ENCODE assay signal across 22 mouse cellular contexts in the genomic region with DNA sequence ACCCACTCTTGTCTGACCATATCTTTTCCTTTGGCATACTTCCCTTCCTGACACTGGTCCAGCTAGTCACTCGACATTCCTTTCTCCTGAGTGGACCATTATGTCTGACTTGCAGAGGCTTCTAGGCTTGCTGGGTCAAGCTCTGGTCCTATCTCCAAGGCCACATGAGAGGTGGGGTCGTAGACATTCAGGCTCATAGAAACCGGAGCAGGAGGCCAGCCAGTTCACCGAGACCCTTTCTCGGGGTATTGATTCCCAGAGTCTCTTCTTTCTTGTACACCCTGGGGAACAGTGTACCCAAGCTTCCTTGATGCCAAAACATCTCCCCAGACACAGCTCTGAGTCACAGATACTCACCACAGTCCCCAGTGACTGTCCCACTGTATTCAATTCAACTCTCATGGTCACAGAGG. TPM values are rescaled to one million over a fixed set of nuclear protein-coding genes. Genes with fewer than 3 reads are reported as not detected.
DNase-seq lines count a peak whose midpoint lies in the region; TF ChIP-seq lines count a peak whose summit lies in the region.
"Had no signal": no experiment of that assay in that cellular context is flagged by ENCODE, and none has a peak within 500 bp of the region (broad histone marks: within the 10 kb centered on the region; RNA-seq: fewer than 3 reads in every experiment).

No protein-coding gene starts in this region.

- intact Hi-C loops in left cerebral cortex, adult 2 months (cut with DNase I): no loop called here

- DNase-seq in adrenal gland, adult 2 months: peak; percentile 66
- DNase-seq in adrenal gland, postnatal 10 days: no peak
- no peak for DNase-seq in left cerebral cortex, adult 2 months (ENCODE audit: extremely low spot score in 1 of 2, low spot score in 2 of 2)
- DNase-seq in left cerebral cortex, adult 8-10 months (ENCODE audit: low spot score in 2 of 2): no peak
- DNase-seq in urinary bladder, postnatal 25 days (ENCODE audit: low spot score): peak; percentile 24
- no peak for DNase-seq in urinary bladder, postnatal 10 days (ENCODE audit: low spot score)
- DNase-seq in cerebellum, adult 11 months: no peak
- no peak for DNase-seq in right cerebral cortex, postnatal 10 days (ENCODE audit: low spot score in 2 of 2)
- DNase-seq: adrenal gland, adult 8-10 months; cerebellum, adult 9-10 months; gastrocnemius, postnatal 14 days; kidney, postnatal 36 days; layer of hippocampus, postnatal 36 days; thymus, adult 2 months; thymus, postnatal 4 days had no signal

- H3K4me3 ChIP-seq in left cerebral cortex, adult 2 months: no peak overlapping the region
- H3K4me3 ChIP-seq: forebrain, embryonic 15.5 days; hindbrain, embryonic 12.5 days; kidney, embryonic 15.5 days; limb, embryonic 13.5 days; midbrain, embryonic 12.5 days had no signal

- TF ChIP-seq CTCF in left cerebral cortex, adult 2 months (IDR thresholded peaks at IDR 0.05): no peak

- H3K27ac ChIP-seq in left cerebral cortex, adult 2 months: peak overlapping the region; percentile 60
- H3K27ac ChIP-seq: forebrain, embryonic 15.5 days; hindbrain, embryonic 12.5 days; kidney, embryonic 15.5 days; limb, embryonic 13.5 days; liver, embryonic 14.5 days; midbrain, embryonic 12.5 days; stomach, postnatal 0 days had no signal

RNA-seq across cellular contexts. Expression of a gene that starts 52.9 kb away (rescaled TPM):
- total RNA-seq in adrenal gland, adult 2 months (2021): 100 to 1,000 TPM; 161 to 223 TPM
- polyA plus RNA-seq in adrenal gland, adult 2 months (2012; rRNA removed): 142 and 199 TPM in 2 replicates
- 100 to 1,000 TPM; 113 to 120 TPM for total RNA-seq in adrenal gland, postnatal 10 days (2021)
- total RNA-seq in left cerebral cortex, adult 2 months (2021): 100 to 1,000 TPM; 372 to 375 TPM
- 100 to 1,000 TPM; 370 to 394 (median 377) TPM for total RNA-seq in left cerebral cortex, adult 8-10 months (2022)

Comparison
In these comparisons a context has a peak if more than half of its experiments do, and no peak if none do; other contexts are left out.
1. DNase-seq: peak in adrenal gland, adult 2 months (single experiment) and urinary bladder, postnatal 25 days (single experiment); none in adrenal gland, postnatal 10 days (single experiment), left cerebral cortex, adult 2 months (0 of 2), left cerebral cortex, adult 8-10 months (0 of 2), urinary bladder, postnatal 10 days (single experiment), cerebellum, adult 11 months (single experiment) and right cerebral cortex, postnatal 10 days (0 of 2).